Mouse (Mus musculus) spleen, adult 18-20 months (tissue): ENCODE results near the gene Fam167b.

Experiments
- DNase-seq, 2 experiments: peaks; one replicate each; pipeline ENCODE4 v3.0.0; 2022; ENCODE audit warnings: mixed read lengths in 2 of 2

Fam167b gene

DNA sequence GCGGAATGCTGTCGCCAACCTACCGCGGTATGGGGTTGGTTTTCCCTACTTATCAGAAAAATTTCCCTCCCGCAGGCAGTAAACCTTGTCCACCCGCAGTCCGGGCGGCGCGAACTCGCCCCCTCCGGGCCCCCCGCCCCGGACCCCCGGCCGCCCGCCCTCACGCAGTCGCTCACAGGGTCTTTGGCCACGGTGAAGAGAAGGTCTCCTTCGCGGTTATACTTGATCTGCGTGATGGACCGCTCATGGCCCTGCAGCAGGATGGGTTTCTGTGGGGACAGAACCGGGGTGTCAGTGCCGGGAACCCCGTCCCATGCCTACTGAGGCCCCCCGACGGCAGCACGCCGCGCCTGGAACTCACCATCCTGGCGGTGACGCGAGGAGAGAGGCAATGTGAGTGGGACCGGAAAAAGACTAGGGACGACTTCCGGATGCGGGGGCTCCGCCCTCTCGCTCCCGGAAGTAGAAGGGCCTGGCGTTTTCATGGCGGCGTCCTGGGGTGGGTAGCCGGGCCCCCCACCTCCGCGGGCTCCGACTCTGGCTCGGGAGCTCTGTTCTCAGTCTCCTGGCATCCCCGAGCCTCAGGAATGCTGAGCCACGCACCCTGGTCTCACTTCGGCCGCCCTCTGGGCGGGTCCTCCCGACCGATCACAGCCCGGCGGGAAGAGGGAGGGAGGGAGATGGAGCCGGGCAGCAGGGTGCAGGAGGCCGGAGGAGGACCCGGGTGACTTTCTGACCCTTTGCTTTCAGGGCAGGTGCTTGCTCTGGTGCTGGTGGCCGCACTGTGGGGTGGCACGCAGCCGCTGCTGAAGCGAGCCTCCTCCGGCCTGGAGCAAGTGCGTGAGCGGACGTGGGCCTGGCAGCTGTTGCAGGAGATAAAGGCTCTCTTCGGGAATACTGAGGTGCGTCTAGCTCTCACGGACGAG lies 22.1 kb upstream of the Fam167b start, which contains the start of the genes Eif3i and Tmem234:
TSS of gene Eif3i (minus strand) at position 416 of the 926 bp plus-strand sequence.
TSS of gene Tmem234 (plus strand) at position 436 of the 926 bp plus-strand sequence.
- peak; percentile 69 to 74 for DNase-seq

DNA sequence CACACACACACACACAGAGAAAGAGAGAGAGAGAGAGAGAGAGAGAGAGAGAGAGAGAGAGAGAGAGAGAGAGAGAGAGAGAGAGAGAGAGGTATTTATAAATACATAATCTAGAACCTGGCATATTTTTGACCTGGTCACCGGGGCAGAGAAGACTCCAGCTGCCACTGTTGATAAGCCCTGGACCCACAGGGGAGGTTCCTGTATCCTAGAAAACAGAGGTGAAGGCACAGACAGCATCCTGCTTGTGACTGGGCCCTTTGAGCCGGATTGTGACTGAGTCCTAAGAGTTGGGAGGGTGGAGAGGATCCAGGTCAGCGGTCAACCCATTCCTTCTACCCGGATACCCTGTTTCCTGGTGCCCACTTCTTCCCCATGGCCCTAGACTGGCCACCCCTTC lies 10.5 kb upstream of the Fam167b start:
- no peak for DNase-seq

DNA sequence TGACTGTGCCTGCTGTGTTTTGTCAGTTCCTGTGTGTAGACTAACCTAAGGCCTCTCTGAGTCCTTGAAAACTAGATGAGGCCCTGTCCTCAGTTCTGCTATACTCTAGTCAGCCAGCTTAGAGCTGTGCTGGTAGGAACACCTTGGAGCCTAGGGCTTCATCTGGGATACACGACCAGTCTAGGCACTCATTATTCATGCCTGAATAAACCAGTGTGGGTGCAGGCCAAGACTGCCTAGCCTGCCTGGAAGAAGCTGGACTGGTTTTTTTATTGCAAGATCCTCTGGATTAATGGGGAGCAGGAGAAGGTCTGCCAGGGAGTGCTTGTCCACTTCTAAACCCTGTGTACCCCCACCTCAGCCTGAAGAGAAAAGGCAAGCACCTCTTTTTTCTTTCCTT lies 8.6 kb upstream of the Fam167b start:
- DNase-seq: no peak

GRCm38 (mm10) chr4:129585773-129586172 lies 7.4 kb upstream of the Fam167b start:
- DNase-seq: no peak

GRCm38 (mm10) chr4:129584884-129585608 lies 6.7 kb upstream of the Fam167b start:
- DNase-seq: peak; percentile 73 to 92

- peak in 1 of 2 experiments; percentile 17 for DNase-seq
These were observed 6.0 kb upstream of the Fam167b start for GRCm38 (mm10) chr4:129584370-129584769.

DNA sequence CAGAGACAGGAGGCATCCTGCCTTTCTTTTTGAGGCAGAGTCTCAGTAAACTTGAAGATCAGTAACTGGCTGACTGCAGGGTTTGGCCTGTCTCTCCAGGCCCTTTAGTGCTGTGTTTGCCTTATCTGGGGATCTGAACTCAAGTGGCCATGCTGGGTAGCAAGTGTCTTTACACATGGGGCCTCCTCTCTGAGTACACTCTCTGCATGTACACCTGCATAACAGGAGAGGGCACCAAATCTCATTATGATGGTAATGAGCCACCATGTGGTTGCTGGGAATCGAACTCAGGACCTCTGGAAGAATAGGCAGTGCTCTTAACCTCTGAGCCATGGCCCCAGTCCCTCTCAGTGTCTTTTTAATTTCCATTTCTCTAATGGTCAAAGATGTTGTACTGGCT lies 3.9 kb upstream of the Fam167b start:
- no peak for DNase-seq

DNA sequence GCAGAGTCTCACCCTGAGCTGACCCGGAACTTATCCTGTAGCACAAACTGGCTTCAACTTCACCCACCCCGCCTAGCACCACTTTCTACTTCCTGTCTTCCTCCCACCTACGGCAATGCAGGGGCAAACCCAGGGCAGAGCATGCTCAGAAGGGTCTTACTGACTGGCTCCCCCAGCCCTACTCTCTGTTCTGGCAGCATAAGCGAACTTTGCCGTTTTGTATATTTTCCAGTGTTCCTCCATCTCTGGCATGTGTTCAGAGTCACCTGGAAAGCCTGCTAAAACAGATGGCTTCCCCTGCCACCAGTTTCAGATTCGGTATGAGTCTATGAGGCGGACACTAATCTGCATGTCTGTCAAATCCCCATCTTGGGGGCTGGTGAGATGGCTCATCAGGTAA lies 2.0 kb upstream of the Fam167b start:
- DNase-seq: peak; percentile 36 to 45

- no peak for DNase-seq
These were observed 661 bp downstream of the Fam167b start for GRCm38 (mm10) chr4:129577688-129578087.

GRCm38 (mm10) chr4:129576863-129577491 lies 1.4 kb downstream of the Fam167b start:
- peak; percentile 67 to 75 for DNase-seq

DNA sequence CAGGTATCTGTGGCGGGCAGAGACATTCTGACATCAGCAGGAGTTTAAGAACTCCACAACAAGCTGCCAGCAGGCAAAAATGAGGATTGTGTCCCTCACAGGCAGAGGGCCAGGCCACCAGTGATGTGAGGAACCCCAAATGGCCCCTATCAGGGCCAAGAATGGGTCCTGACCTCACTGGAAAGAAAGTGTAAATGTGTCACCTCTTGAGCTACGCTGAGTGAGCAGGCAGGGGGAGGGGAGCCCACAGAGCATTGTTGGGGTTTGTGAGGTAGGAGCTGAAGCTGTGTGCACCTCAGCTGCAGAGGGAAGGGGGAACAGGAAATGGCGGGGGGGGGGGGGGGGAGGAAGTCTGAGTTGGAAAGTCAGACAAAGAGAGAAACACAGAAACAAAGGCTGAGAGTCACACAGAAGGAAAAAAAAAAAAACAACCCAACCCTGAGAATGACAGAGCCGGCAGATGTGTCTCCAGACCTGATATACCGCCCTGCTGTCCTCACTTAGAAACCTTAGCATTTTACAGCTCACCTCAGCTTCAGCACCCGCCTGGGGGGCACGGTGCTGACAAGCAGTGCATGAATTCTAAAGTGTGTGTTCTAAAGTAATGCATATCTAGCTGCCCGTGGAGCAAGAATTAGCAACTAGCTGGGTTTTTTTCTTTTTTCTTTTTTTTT lies 3.0 kb downstream of the Fam167b start:
- peak; percentile 77 to 84 for DNase-seq

DNA sequence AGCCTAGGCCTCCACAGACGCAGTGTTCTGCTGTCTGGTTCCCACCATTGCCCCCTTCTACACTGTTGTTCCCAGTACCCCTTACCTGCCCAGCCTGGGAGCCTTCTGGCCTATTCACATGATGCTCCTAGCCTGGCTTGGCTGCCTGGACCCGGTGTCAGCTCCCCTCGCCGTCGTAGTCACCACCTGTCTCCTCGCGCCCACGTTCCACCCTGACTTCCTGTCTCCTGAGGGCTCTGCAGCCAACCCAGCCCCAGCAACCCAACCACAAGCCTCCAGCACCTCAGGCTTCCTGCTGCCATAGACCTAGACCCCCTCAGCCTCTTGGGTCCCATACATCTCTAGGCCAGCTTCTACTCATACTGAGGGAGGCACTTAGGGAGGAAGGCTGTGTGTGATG lies 4.9 kb downstream of the Fam167b start, which contains the start of gene Lck:
TSS of gene Lck (minus strand) at position 212 of the 400 bp plus-strand sequence.
- peak; percentile 54 to 57 for DNase-seq

DNA sequence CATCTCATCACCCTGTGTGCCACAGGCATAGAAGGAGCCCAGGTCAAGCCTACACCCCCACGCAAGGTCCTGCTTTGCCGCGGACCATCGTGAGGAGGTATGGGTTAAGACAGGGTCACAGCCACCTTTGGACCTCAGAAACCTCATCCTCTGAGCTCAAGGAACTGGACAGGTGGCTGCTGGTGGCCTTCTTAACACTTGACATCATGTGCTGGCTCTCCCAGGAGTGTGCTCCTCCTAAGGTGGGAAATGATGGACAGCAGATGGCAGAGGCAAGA lies 5.3 kb downstream of the Fam167b start:
- no peak for DNase-seq

GRCm38 (mm10) chr4:129572236-129573092 lies 5.9 kb downstream of the Fam167b start:
- DNase-seq: no peak

- no peak for DNase-seq
These were observed 6.7 kb downstream of the Fam167b start for GRCm38 (mm10) chr4:129571551-129572084.

DNA sequence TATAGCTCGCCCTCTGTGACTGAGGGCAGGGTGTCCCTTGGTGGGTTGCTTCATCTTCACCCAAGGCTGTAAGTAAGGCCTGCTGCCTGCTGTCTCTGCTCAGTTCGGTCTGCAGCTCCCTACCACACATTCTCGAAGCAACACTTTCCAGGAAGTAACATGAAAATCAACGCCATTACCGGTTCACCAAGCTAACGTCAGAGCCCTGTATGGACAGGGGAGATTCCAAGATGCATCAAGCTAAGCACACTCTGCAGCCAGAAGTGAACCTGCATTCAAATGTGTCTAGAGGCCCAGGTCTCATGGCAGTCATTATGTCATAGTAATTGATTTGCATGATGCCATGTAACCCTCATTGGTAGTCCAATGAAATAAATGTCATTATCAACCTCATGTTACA lies 8.3 kb downstream of the Fam167b start:
- no peak for DNase-seq

- no peak for DNase-seq
These were observed 10.0 kb downstream of the Fam167b start for GRCm38 (mm10) chr4:129568366-129568765.

DNA sequence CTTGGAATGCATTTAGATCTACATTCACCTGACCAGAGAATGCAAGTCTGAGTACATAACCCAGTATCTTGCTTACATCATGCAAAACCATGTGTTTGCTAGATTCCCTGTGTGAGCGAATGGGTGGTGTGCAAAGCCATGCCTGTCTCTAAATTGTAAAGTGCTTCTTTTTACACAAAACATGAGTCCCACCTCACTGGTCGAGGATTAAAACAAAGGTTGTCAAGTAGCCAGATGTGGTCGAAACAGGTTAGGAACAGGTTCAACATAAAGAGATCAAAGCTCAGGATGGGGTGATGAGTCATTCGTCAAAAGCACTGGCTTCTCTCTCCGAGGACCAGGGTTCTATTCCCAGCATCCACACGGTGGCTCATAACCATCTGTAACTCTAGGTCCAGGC lies 13.2 kb downstream of the Fam167b start:
- DNase-seq: no peak

DNA sequence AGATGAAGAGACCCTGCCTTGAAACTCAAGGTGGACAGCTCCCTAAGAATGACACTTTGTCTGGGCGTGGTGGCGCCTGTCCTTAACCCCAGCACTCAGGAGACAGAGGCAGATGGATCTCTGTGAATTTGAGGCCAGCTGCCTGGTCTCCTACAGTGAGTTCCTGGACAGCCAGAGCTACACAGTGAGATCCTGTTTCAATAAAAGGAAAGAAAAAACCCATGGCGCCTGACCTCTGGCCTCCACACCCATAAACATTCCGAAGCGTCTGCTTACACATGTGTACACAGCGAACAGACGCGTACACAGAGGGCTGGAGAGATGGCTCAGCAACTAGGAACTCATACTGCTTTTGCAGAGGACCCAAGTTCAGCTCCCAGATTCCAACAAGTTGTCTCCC lies 14.6 kb downstream of the Fam167b start:
- no peak for DNase-seq

GRCm38 (mm10) chr4:129561184-129561583 lies 17.2 kb downstream of the Fam167b start:
- no peak for DNase-seq

GRCm38 (mm10) chr4:129558321-129558955 lies 19.9 kb downstream of the Fam167b start:
- peak; percentile 46 to 47 for DNase-seq
